Mouse (Mus musculus) ovary, postnatal 36 days (tissue): ENCODE data around the gene Tmem95.
"Not testable (repeated sequence)": the region's sequence is repeated elsewhere in the genome, so short reads cannot be mapped to it uniquely, and the experiment has no call there.

Source experiments
- DNase-seq: peaks from one replicate; pipeline ENCODE4 v3.0.0; 2022; ENCODE audit warnings: low spot score, mixed read lengths

The Tmem95 gene

GRCm38 (mm10) chr11:69877878-69878277 lies at the start of gene Tmem95:
Gene Tmem95 (minus strand): TSS chr11:69878018.
- DNase-seq: no peak

- DNase-seq: no peak
Observed at GRCm38 (mm10) chr11:69927501-69927900, 49.7 kb upstream of the Tmem95 start.

- no peak for DNase-seq
Observed at GRCm38 (mm10) chr11:69922796-69923195, 45.0 kb upstream of the Tmem95 start.

- no peak for DNase-seq
Observed at GRCm38 (mm10) chr11:69922012-69922756, 44.4 kb upstream of the Tmem95 start.

- peak; percentile 100 for DNase-seq
Observed at GRCm38 (mm10) chr11:69921114-69922011, 43.5 kb upstream of the Tmem95 start, which contains the start of gene Eif5a. Gene Eif5a (minus strand): TSS chr11:69921958.

- peak; percentile 27 for DNase-seq
Observed at GRCm38 (mm10) chr11:69920266-69921031, 42.6 kb upstream of the Tmem95 start.

GRCm38 (mm10) chr11:69919661-69920265 lies 41.9 kb upstream of the Tmem95 start:
- peak; percentile 65 for DNase-seq

- no peak for DNase-seq
Observed at GRCm38 (mm10) chr11:69919053-69919452, 41.2 kb upstream of the Tmem95 start.

GRCm38 (mm10) chr11:69918118-69918517 lies 40.3 kb upstream of the Tmem95 start:
- DNase-seq: no peak

GRCm38 (mm10) chr11:69917379-69917948 lies 39.6 kb upstream of the Tmem95 start:
- no peak for DNase-seq

- not testable (repeated sequence) for DNase-seq
Observed at GRCm38 (mm10) chr11:69916652-69917378, 39.0 kb upstream of the Tmem95 start.

- DNase-seq: no peak
Observed at GRCm38 (mm10) chr11:69915667-69916627, 38.1 kb upstream of the Tmem95 start.

- DNase-seq: no peak
Observed at GRCm38 (mm10) chr11:69914917-69915430, 37.2 kb upstream of the Tmem95 start.

GRCm38 (mm10) chr11:69914372-69914764 lies 36.5 kb upstream of the Tmem95 start:
- no peak for DNase-seq

GRCm38 (mm10) chr11:69913554-69914371 lies 35.9 kb upstream of the Tmem95 start, which contains the start of gene Gps2:
Gene Gps2 (plus strand): TSS chr11:69913888.
- DNase-seq: peak; percentile 89

GRCm38 (mm10) chr11:69912716-69913530 lies 35.1 kb upstream of the Tmem95 start:
- DNase-seq: no peak

- DNase-seq: no peak
Observed at GRCm38 (mm10) chr11:69911701-69912100, 33.9 kb upstream of the Tmem95 start.
